Mouse (Mus musculus) right cerebral cortex, adult 18-20 months (tissue): ENCODE results near the gene Ndufa10.
"Not testable (repeated sequence)": the region's sequence is repeated elsewhere in the genome, so short reads cannot be mapped to it uniquely, and the experiment has no call there.

ENCODE experiments used
- DNase-seq: peaks from one replicate; pipeline ENCODE4 v3.0.0; 2022; ENCODE audit warnings: mixed read lengths

Ndufa10 gene

GRCm38 (mm10) chr1:92473165-92474041 is at the start of gene Ndufa10:
Ndufa10 (minus strand) TSS chr1:92473860.
- DNase-seq: peak; percentile 89

- DNase-seq: peak; percentile 37
These were observed 47.7 kb upstream of the Ndufa10 start for GRCm38 (mm10) chr1:92521376-92521775.

GRCm38 (mm10) chr1:92519046-92519445 is 45.4 kb upstream of the Ndufa10 start:
- DNase-seq: peak; percentile 77

GRCm38 (mm10) chr1:92518561-92518960 is 44.9 kb upstream of the Ndufa10 start, which contains the start of gene Olfr1414:
Olfr1414 (minus strand) TSS chr1:92518661.
- no peak for DNase-seq

GRCm38 (mm10) chr1:92515390-92515789 is 41.7 kb upstream of the Ndufa10 start:
- DNase-seq: no peak

- DNase-seq: not testable (repeated sequence)
These were observed 38.0 kb upstream of the Ndufa10 start for GRCm38 (mm10) chr1:92511646-92512045.

GRCm38 (mm10) chr1:92496001-92496400 is 22.3 kb upstream of the Ndufa10 start, which contains the start of gene Olfr1415:
Olfr1415 (minus strand) TSS chr1:92496101.
- DNase-seq: no peak

- no peak for DNase-seq
These were observed 11.4 kb upstream of the Ndufa10 start, which contains the start of gene Olfr1416 for GRCm38 (mm10) chr1:92485013-92485412. Olfr1416 (minus strand) TSS chr1:92485113.

GRCm38 (mm10) chr1:92474066-92474578 is 462 bp upstream of the Ndufa10 start:
- DNase-seq: peak; percentile 24

- DNase-seq: no peak
These were observed 4.8 kb downstream of the Ndufa10 start for GRCm38 (mm10) chr1:92468891-92469290.

- DNase-seq: no peak
These were observed 15.2 kb downstream of the Ndufa10 start for GRCm38 (mm10) chr1:92458416-92458815.

GRCm38 (mm10) chr1:92457758-92458157 is 15.9 kb downstream of the Ndufa10 start:
- DNase-seq: no peak

GRCm38 (mm10) chr1:92453751-92454445 is 19.8 kb downstream of the Ndufa10 start:
- no peak for DNase-seq

- no peak for DNase-seq
These were observed 25.4 kb downstream of the Ndufa10 start for GRCm38 (mm10) chr1:92448293-92448692.

GRCm38 (mm10) chr1:92441453-92442063 is 32.1 kb downstream of the Ndufa10 start:
- no peak for DNase-seq

- no peak for DNase-seq
These were observed 33.5 kb downstream of the Ndufa10 start for GRCm38 (mm10) chr1:92440066-92440750.

GRCm38 (mm10) chr1:92437678-92438271 is 35.9 kb downstream of the Ndufa10 start:
- DNase-seq: peak; percentile 68

GRCm38 (mm10) chr1:92436831-92437321 is 36.8 kb downstream of the Ndufa10 start:
- DNase-seq: peak; percentile 23

GRCm38 (mm10) chr1:92434986-92435385 is 38.7 kb downstream of the Ndufa10 start:
- no peak for DNase-seq

- DNase-seq: no peak
These were observed 40.9 kb downstream of the Ndufa10 start for GRCm38 (mm10) chr1:92432791-92433190.

GRCm38 (mm10) chr1:92432098-92432497 is 41.6 kb downstream of the Ndufa10 start:
- no peak for DNase-seq

GRCm38 (mm10) chr1:92431420-92431819 is 42.2 kb downstream of the Ndufa10 start:
- DNase-seq: no peak
